Mouse (Mus musculus) embryonic fibroblast, embryonic 13.5 days (primary cell): Measurements from ENCODE around the gene Ubl7. TPM values are rescaled to one million over a fixed set of nuclear protein-coding genes. Genes with fewer than 3 reads are reported as not detected.
"Not testable (repeated sequence)": the region's sequence is repeated elsewhere in the genome, so short reads cannot be mapped to it uniquely, and the experiment has no call there.

Experiments used
- H3K27ac ChIP-seq: 2 replicates; pipeline ENCODE4 v1.5.1; 2012; ENCODE audit warnings: low read length, control low read depth, inconsistent platforms; ENCODE audit not compliant: insufficient read depth
- H3K4me1 ChIP-seq: 2 replicates; pipeline ENCODE4 v1.6.1; 2011; ENCODE audit warnings: low read length; ENCODE audit not compliant: control insufficient read depth, insufficient read depth
- H3K4me3 ChIP-seq: 2 replicates; pipeline ENCODE4 v1.5.1; 2011; ENCODE audit warnings: mild to moderate bottlenecking, control low read depth, low read length; ENCODE audit not compliant: insufficient read depth
- CTCF ChIP-seq: IDR thresholded peaks from 2 replicates; pipeline ENCODE4 v1.5.1; 2011; ENCODE audit warnings: mild to moderate bottlenecking, control low read depth, low read length, moderate library complexity, borderline replicate concordance; ENCODE audit not compliant: insufficient read depth
- POLR2A ChIP-seq: IDR thresholded peaks from 2 replicates; pipeline ENCODE4 v1.6.1; 2011; ENCODE audit warnings: low read depth, mild to moderate bottlenecking, control low read depth, low read length, moderate library complexity
- polyA plus RNA-seq: library from polyadenylated mRNA; stranded (reverse); fragments of >200 nt; gene quantifications from 2 replicates; pipeline ENCODE4 v1.2.4, GENCODE M21; 2011; ENCODE audit warnings: low read depth; ENCODE audit not compliant: missing spikeins, insufficient read length

Ubl7 gene
- polyA plus RNA-seq, 1 experiment: 55.2 TPM

- Histone ChIP-seq H3K4me3 (no peak overlapping the region), H3K27ac (no peak overlapping the region), H3K4me1 (no peaks in the 10 kb centered on the region)
- TF ChIP-seq POLR2A (no peak), CTCF (no peak)
These were observed 35.8 kb upstream of the Ubl7 start for GRCm38 (mm10) chr9:57874994-57875393.

DNA sequence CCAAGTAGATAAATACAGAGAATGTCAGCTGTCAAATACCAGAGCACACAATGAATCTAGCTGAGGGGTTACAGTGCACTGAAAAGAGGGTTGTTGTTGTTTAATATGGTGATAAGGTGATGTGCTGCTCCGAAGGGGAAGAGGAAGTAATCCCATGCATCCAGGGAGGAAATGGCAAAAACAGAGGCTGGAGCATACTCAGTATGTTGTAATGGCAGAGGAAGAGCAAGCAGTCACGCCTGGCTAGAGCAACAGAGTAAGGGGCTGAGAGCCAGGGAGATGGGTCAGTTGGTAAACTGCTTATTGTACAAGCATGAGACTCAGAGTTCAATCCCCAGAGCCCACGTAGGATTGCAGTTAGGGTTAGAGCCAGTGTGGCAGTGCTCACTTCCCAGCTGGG, 31.6 kb upstream of the Ubl7 start:
- TF ChIP-seq CTCF (no peak), POLR2A (no peak)
- Histone ChIP-seq H3K4me3 (no peak overlapping the region), H3K27ac (no peak overlapping the region), H3K4me1 (no peaks in the 10 kb centered on the region)

DNA sequence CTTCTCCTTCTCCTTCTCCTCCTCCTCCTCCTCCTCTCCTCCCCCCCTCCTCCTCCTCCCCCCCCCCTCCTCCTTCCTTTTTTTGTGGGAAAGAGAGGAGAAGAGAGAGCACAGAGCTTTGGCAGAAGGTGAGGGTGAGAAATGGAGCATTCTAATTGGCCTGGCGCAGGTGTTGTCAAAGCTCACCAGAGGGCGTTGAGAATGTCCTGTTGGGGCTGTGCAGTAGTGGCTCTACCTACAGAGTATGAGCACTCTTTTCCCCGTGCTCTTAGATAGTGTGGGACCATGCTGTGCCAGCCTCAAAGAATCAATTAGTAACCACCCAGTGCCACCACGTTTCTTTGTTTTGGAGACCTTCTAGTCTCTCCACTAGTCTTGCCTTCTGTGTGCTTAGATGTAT, 30.5 kb upstream of the Ubl7 start:
- no peak for TF ChIP-seq CTCF
- TF ChIP-seq POLR2A: no peak
- H3K4me3 ChIP-seq: no peak overlapping the region
- no peaks in the 10 kb centered on the region for H3K4me1 ChIP-seq
- H3K27ac ChIP-seq: no peak overlapping the region

- not testable (repeated sequence) for H3K27ac ChIP-seq, H3K4me1 ChIP-seq, H3K4me3 ChIP-seq
These were observed 29.0 kb upstream of the Ubl7 start for GRCm38 (mm10) chr9:57881781-57882180.

DNA sequence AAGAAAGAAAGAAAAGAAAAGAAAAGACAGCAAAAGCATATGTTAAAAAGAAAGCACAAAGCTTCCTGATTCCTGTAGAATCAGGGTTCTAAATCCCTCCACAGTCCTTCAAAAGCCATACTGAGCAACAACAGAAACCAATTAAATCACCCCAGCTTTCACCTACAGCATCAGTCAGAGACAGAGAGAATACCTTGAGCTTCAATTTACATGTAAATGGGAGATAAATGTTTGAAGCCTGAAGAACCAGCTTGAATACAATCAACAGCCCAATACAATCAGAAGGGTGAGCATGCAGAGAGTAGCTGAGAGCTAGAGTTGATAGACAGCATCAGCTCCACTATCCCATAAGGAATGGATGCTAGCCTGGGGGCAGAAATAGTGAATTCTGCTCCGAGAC, 27.4 kb upstream of the Ubl7 start:
- TF ChIP-seq POLR2A (no peak), CTCF (no peak)
- Histone ChIP-seq H3K4me1 (no peaks in the 10 kb centered on the region), H3K27ac (no peak overlapping the region), H3K4me3 (no peak overlapping the region)

DNA sequence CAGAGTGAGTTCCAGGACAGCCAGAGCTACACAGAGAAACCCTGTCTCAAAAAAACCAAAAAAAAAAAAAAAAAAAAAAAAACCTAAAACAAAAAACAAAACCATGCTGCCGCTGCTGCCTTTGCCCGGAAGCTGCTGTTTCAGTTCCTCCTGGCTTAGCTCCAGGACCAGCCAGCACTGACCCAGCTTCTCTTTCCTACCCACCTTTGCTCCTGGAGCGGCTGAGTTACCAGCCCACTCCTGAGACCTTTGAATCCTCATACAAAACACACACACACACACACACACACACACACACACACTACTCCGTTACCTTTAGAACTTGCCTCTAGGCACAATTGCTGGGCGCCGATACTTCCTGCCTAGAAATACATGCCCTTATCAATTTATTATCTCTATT, 22.7 kb upstream of the Ubl7 start:
- no peak overlapping the region for H3K4me3 ChIP-seq
- no peak overlapping the region for H3K27ac ChIP-seq
- no peaks in the 10 kb centered on the region for H3K4me1 ChIP-seq
- TF ChIP-seq CTCF (no peak), POLR2A (no peak)

DNA sequence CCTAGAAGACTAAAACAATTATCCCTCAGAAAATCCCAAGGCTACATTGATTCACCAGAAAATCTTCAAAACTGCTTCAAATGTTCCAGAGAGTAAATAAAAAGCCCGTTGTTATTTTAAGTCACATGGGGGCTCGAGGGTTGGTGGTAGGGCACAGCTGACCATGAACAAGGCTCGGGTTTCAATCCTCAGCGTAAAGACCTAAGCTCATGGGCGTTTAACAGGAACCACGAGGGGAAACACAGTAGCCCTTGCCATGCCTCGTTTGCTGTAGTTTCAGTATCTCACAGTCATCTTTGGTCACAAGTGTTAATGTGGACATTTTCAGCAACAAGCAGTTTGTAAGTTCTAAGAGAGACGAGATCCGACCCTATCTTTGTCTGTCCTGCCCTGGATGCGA, 10.3 kb upstream of the Ubl7 start:
- no peak overlapping the region for H3K27ac ChIP-seq
- TF ChIP-seq POLR2A (no peak), CTCF (no peak)
- H3K4me1 ChIP-seq: no peaks in the 10 kb centered on the region
- no peak overlapping the region for H3K4me3 ChIP-seq

- Histone ChIP-seq H3K27ac (no peak overlapping the region), H3K4me3 (no peak overlapping the region), H3K4me1 (no peaks in the 10 kb centered on the region)
- TF ChIP-seq CTCF: no peak
- no peak for TF ChIP-seq POLR2A
These were observed 9.6 kb upstream of the Ubl7 start for GRCm38 (mm10) chr9:57901197-57901596.

GRCm38 (mm10) chr9:57901601-57902000, 9.2 kb upstream of the Ubl7 start:
- H3K4me1 ChIP-seq: no peaks in the 10 kb centered on the region
- H3K27ac ChIP-seq: no peak overlapping the region
- no peak overlapping the region for H3K4me3 ChIP-seq
- TF ChIP-seq POLR2A: no peak
- no peak for TF ChIP-seq CTCF

- H3K4me3 ChIP-seq: no peak overlapping the region
- H3K27ac ChIP-seq: no peak overlapping the region
These were observed 8.6 kb upstream of the Ubl7 start for GRCm38 (mm10) chr9:57902132-57902531.

DNA sequence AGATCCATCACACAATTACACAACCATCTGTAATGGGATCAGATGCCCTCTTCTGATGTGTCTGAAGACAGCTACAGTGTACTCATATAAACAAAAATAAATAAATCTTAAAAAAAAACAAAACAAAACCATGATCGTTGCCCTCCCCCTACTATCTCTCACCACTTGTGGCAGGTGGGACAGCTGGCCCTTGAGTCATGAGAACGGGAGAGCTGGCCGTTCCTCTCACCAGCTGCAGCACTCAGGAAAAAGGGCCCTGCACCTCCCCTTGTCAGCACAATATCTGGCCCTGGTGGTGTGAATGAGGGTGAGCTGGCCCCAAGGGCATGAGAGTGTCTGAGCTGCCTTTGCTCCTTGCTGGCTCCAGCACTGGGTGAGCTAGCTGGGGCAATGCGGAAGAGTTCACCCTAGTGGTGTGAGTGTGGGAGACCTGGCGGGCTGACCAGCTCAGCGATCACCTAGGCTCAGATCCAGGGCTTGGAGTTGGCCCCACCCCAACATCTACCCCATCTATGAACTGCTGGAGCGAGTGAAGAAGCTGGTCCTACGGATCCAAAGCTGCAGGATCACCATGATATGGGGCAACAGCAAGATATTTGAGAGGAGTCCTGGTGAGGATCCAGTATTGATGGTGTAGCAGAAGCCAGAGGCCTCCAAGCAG, 7.1 kb upstream of the Ubl7 start:
- no peak for TF ChIP-seq POLR2A
- no peak for TF ChIP-seq CTCF
- no peak overlapping the region for H3K27ac ChIP-seq
- no peaks in the 10 kb centered on the region for H3K4me1 ChIP-seq
- no peak overlapping the region for H3K4me3 ChIP-seq

More at GRCm38 (mm10) chr9:57902132-57902531, 8.6 kb upstream of the Ubl7 start:
- TF ChIP-seq CTCF (no peak), POLR2A (no peak)
- H3K4me1 ChIP-seq: no peaks in the 10 kb centered on the region
